Mouse (Mus musculus) lung, embryonic 16.5 days (tissue): ENCODE measurements at regions not wholly inside any gene's neighbourhood (a gene's known extent, or its start where the extent isn't known, plus 50 kb on each side); places are given as distances from the start of the nearest gene placed in this dataset.

Experiments used
- ATAC-seq: fragments of 200-750 bp; cut with Nextera tagmentation; 2 replicates; pipeline ENCODE4 v1.8.0; 2017; ENCODE audit warnings: low read depth, mild to moderate bottlenecking, moderate library complexity
- H3K27ac ChIP-seq: fragments of 300-500 bp; sonication (generic); 2 replicates; pipeline ENCODE4 v1.5.1; 2014; ENCODE audit warnings: mild to moderate bottlenecking, control low read depth, low read length
- H3K27me3 ChIP-seq: fragments of 300-500 bp; sonication (generic); 2 replicates; pipeline ENCODE4 v1.6.1; 2014; ENCODE audit warnings: low read depth, low read length, mixed read lengths; ENCODE audit not compliant: control insufficient read depth, insufficient read depth
- H3K36me3 ChIP-seq: fragments of 300-500 bp; sonication (generic); 2 replicates; pipeline ENCODE4 v1.6.1; 2014; ENCODE audit warnings: low read length; ENCODE audit not compliant: control insufficient read depth, insufficient read depth
- H3K4me1 ChIP-seq: fragments of 300-500 bp; sonication (generic); replicated peaks from 2 replicates; pipeline ENCODE4 v1.6.1; 2014; ENCODE audit warnings: low read length, mixed read lengths; ENCODE audit not compliant: control insufficient read depth, insufficient read depth
- H3K4me2 ChIP-seq: fragments of 300-500 bp; sonication (generic); 2 replicates; pipeline ENCODE4 v1.6.1; 2014; ENCODE audit warnings: low read depth, low read length, control low read depth
- H3K4me3 ChIP-seq: fragments of 300-500 bp; sonication (generic); 2 replicates; pipeline ENCODE4 v1.5.1; 2014; ENCODE audit warnings: mild to moderate bottlenecking, low read length, control low read depth
- H3K9ac ChIP-seq: fragments of 300-500 bp; sonication (generic); 2 replicates; pipeline ENCODE4 v1.6.1; 2014; ENCODE audit warnings: low read length, control low read depth
- H3K9me3 ChIP-seq: fragments of 300-500 bp; sonication (generic); 2 replicates; pipeline ENCODE4 v1.6.1; 2016; ENCODE audit warnings: low read length; ENCODE audit not compliant: control insufficient read depth
- WGBS: fragments of 180-500 bp; shearing (Covaris S2); extraction: QIAGEN DNeasy Blood & Tissue Kit; methylation state at CpG from one replicate; pipeline ENCODE4 v1.1.7; 2014; 5-methylcytosine and 5-hydroxymethylcytosine counted together

- Histone ChIP-seq H3K27me3 (peaks cover 12% of the 10 kb centered on the region; the same call in 1 of the 2 replicates), H3K9me3 (no peaks in the 10 kb centered on the region), H3K9ac (no peak overlapping the region), H3K4me2 (no peak overlapping the region), H3K36me3 (no peaks in the 10 kb centered on the region), H3K27ac (no peak overlapping the region), H3K4me3 (no peak overlapping the region), H3K4me1 (no peaks in the 10 kb centered on the region; the same call in 1 of the 2 replicates)
- no peak for ATAC-seq
- 69% methylated on average over 13 of the region's 13 CpGs for WGBS
Measured at GRCm38 (mm10) chr3:38397615-38397956, 87.1 kb downstream of the Ankrd50 start.

- no peak overlapping the region for H3K27ac ChIP-seq
- H3K9me3 ChIP-seq, result no peaks in the 10 kb centered on the region
- H3K27me3 ChIP-seq, result peaks cover 12% of the 10 kb centered on the region; the same call in 1 of the 2 replicates
- H3K4me2 ChIP-seq, result peak overlapping the region; percentile 55
- peak overlapping the region; percentile 27 for H3K4me3 ChIP-seq
- H3K9ac ChIP-seq, result no peak overlapping the region
- no peaks in the 10 kb centered on the region for H3K36me3 ChIP-seq
- no peak for ATAC-seq
- 6% methylated on average over 20 of the region's 20 CpGs for WGBS
- H3K4me1 ChIP-seq, result no peaks in the 10 kb centered on the region; the same call in 1 of the 2 replicates
Measured at GRCm38 (mm10) chr3:38396760-38397614, 87.7 kb downstream of the Ankrd50 start.

- H3K27ac ChIP-seq, result no peak overlapping the region
- H3K4me1 ChIP-seq, result no peaks in the 10 kb centered on the region; the same call in 1 of the 2 replicates
- no peak for ATAC-seq
- H3K9ac ChIP-seq, result no peak overlapping the region
- no peak overlapping the region for H3K4me2 ChIP-seq
- no peaks in the 10 kb centered on the region for H3K9me3 ChIP-seq
- H3K36me3 ChIP-seq, result no peaks in the 10 kb centered on the region
- 70% methylated on average over 4 of the region's 4 CpGs for WGBS
- no peak overlapping the region for H3K4me3 ChIP-seq
- peaks cover 12% of the 10 kb centered on the region; the same call in 1 of the 2 replicates for H3K27me3 ChIP-seq
Measured at GRCm38 (mm10) chr3:38394308-38394707, 90.3 kb downstream of the Ankrd50 start.

- Histone ChIP-seq H3K9ac (no peak overlapping the region), H3K4me3 (no peak overlapping the region), H3K36me3 (no peaks in the 10 kb centered on the region), H3K9me3 (no peaks in the 10 kb centered on the region), H3K4me1 (no peaks in the 10 kb centered on the region), H3K27me3 (no peaks in the 10 kb centered on the region), H3K4me2 (no peak overlapping the region), H3K27ac (no peak overlapping the region)
- no peak for ATAC-seq
- WGBS, result 64% methylated on average over 2 of the region's 2 CpGs
Measured at GRCm38 (mm10) chr3:38389647-38390046, 95.0 kb downstream of the Ankrd50 start.

- Histone ChIP-seq H3K9me3 (no peaks in the 10 kb centered on the region), H3K9ac (no peak overlapping the region), H3K36me3 (no peaks in the 10 kb centered on the region), H3K27ac (no peak overlapping the region), H3K27me3 (no peaks in the 10 kb centered on the region), H3K4me1 (no peaks in the 10 kb centered on the region), H3K4me2 (no peak overlapping the region), H3K4me3 (no peak overlapping the region)
- ATAC-seq, result peak; percentile 69; the same call in 1 of the 2 replicates
- WGBS, result 23% methylated on average over 3 of the region's 3 CpGs
Measured at GRCm38 (mm10) chr3:38388961-38389360, 95.7 kb downstream of the Ankrd50 start.

- Histone ChIP-seq H3K4me3 (no peak overlapping the region), H3K27me3 (no peaks in the 10 kb centered on the region), H3K9me3 (no peaks in the 10 kb centered on the region), H3K9ac (no peak overlapping the region), H3K27ac (no peak overlapping the region), H3K36me3 (no peaks in the 10 kb centered on the region), H3K4me2 (no peak overlapping the region), H3K4me1 (peaks cover 15% of the 10 kb centered on the region)
- 31% methylated on average over 3 of the region's 3 CpGs for WGBS
- peak; percentile 64 for ATAC-seq
Measured at GRCm38 (mm10) chr3:38382743-38383142, 101.9 kb downstream of the Ankrd50 start.

GRCm38 (mm10) chr3:38381623-38382022 lies 103.0 kb downstream of the Ankrd50 start:
- no peak overlapping the region for H3K9ac ChIP-seq
- H3K9me3 ChIP-seq, result no peaks in the 10 kb centered on the region
- 17% methylated on average over 5 of the region's 5 CpGs for WGBS
- H3K36me3 ChIP-seq, result no peaks in the 10 kb centered on the region
- H3K27ac ChIP-seq, result peak overlapping the region; percentile 46
- ATAC-seq, result peak; percentile 74; the same call in 1 of the 2 replicates
- peaks cover 15% of the 10 kb centered on the region for H3K4me1 ChIP-seq
- H3K4me3 ChIP-seq, result no peak overlapping the region
- H3K27me3 ChIP-seq, result no peaks in the 10 kb centered on the region
- H3K4me2 ChIP-seq, result no peak overlapping the region

- ATAC-seq, result no peak
- 82% methylated on average over 4 of the region's 4 CpGs for WGBS
- H3K9ac ChIP-seq, result no peak overlapping the region
Measured at GRCm38 (mm10) chr3:38373690-38374089, 111.0 kb downstream of the Ankrd50 start.

GRCm38 (mm10) chr3:38371702-38372101 lies 112.9 kb downstream of the Ankrd50 start:
- Histone ChIP-seq H3K4me1 (no peaks in the 10 kb centered on the region), H3K9me3 (no peaks in the 10 kb centered on the region), H3K4me3 (no peak overlapping the region), H3K4me2 (no peak overlapping the region), H3K36me3 (no peaks in the 10 kb centered on the region), H3K27me3 (no peaks in the 10 kb centered on the region), H3K27ac (no peak overlapping the region), H3K9ac (no peak overlapping the region)
- ATAC-seq, result no peak
- WGBS, result 25% methylated on average over 2 of the region's 2 CpGs

More at GRCm38 (mm10) chr3:38373690-38374089, 111.0 kb downstream of the Ankrd50 start:
- Histone ChIP-seq H3K4me1 (no peaks in the 10 kb centered on the region), H3K36me3 (no peaks in the 10 kb centered on the region), H3K4me2 (no peak overlapping the region), H3K27ac (no peak overlapping the region), H3K9me3 (no peaks in the 10 kb centered on the region), H3K27me3 (no peaks in the 10 kb centered on the region), H3K4me3 (no peak overlapping the region)
